Mouse (Mus musculus) adrenal gland, adult (tissue): ENCODE data around the gene Fgfr1op2.

Source experiments
- DNase-seq, 2 experiments: peaks; one replicate each; pipeline ENCODE4 v3.0.0; 2022 to 2023; ENCODE audit warnings: low spot score in 1 of 2; ENCODE audit not compliant: inconsistent age in 2 of 2

Gene Fgfr1op2

DNA sequence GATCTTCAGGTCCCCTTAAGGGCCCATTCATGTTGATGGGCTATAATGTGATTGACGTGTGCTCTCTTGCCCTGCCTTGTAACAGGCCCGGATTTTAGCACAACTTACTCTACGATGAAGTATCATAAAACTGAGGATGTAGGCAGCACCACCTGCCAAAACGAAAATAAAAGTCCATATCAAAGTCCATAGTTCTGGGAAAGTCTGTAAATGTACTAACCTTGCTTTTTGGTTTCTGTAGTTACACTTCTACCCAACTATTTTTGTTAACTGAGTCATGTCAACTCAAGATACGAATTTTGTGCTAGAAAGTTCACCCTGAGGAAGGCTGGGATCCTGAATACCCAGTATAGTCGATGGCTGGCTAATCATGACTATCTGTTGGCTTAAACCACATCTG, 64.0 kb downstream of the Fgfr1op2 start:
- no peak for DNase-seq

DNA sequence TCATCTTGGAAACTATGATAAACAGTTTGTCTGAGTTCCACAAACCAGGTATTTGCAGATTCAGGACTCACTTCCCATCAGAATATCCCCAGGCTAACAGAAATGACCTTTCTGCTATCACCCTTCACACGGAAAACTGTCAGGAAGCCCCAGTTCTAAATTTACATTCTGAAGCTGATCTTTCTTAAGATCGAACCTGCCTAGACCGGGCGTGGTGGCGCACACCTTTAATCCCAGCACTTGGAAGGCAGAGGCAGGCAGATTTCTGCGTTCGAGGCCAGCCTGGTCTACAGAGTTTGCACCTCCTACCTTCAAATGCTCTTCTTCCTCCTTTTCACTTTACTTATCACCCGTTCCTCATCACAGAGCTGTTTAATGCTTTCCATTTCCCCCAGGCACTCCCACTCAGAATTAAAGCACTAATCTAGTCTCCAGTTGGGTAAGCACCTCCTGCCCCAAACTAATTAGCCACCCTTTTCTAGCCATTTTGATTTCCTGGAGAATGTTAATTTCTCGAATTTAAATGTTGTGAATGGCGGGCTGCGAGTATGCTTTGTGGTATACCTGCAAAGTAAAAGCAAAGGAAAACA, 64.7 kb downstream of the Fgfr1op2 start:
- DNase-seq: no peak

DNA sequence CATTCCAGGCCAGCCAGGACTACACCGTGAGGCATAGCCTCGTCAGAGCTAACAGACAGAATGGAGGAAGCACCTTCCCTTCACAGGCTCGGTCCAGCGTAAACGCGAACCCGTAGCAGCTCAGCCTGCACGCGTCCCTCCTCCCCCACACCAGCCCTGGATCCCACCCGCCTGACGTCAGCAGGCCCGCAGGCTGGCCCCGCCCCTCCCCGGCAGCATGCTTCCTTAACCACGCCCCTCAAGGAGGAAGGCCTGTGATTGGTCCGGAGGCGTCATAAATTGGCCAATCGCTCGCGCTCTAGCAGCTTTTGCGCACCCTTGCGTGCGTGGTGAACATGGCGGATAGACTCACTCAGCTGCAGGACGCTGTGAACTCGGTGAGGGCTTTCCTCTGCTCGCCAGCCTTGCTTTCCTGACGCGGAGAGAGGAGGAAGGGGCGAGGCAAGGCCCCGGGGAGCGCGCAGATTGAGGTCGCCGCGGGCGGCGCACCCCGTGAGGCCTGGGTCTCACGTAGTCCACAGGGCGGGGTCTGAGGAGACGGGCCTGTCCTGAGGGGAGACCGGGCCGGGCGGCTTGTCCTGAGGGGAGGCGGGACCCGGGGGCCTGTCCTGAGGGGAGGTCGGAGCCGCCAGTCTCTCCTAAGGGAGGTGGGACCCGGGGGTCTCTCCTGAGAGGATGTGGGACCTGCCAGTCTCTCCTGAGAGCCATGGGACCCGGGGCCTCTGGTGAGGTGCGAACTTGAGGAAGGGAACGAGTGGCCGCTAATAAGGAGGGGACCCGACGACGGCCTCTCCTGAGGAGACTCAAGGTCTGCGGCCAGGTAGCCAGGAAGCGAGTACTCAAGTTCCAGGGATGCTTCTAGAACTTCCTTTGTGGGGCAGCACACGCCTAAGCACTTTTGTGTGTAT, 65.5 kb downstream of the Fgfr1op2 start, which contains the start of the genes Med21 and Tm7sf3:
TSS of gene Med21 (plus strand) at position 272 of the 908 bp plus-strand sequence.
TSS of gene Tm7sf3 (minus strand) at position 549 of the 908 bp plus-strand sequence.
- DNase-seq: peak; percentile 99

DNA sequence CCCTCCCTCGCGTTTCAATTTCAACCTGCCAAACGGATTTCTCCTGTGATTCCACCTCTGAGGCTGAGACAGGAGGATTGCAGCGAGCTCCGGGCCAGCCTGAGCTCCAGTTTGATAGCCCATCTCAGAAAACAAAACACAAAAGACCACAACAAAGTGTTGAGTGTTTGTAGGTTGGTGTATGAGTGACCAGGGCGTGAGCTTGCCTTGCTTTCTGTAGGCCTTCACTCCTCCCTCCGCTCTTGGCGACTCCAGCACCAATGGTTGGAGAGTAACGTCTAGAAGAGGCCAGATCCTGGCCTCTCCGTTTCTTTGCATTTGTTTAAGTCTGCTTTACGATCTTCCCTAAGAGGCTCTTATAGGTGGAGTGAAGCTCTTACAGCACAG, 66.2 kb downstream of the Fgfr1op2 start:
- peak in 1 of 2 experiments; percentile 35 for DNase-seq
